8 mouse cellular contexts compared by ENCODE assay signal in the genomic region with DNA sequence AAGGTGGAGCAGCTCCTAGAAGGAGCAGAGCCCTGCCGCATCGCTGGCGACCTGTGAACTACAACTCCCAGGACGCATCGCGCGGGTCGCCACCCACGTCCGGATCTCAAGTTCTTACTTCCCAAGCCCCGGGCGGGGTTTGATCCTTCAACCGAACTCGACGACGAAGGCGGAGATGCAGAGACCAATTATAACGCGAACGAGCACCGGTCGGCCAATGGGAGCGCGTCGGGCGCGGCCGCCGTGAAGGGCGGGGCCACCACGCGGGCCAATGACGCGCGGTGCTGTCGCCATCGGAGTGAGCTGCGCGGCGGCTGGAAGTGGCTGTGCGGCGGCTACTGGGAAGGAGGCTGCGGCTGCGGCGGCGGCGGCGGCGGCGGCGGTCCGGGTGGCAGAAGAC. TPM values are rescaled to one million over a fixed set of nuclear protein-coding genes. Genes with fewer than 3 reads are reported as not detected.
DNase-seq lines count a peak whose midpoint lies in the region; ATAC-seq and TF ChIP-seq lines count a peak whose summit lies in the region.

A gene (plus strand): TSS at position 284 of the 400 bp plus-strand sequence.

- H3K27me3 ChIP-seq in kidney, embryonic 14.5 days (ENCODE audit: control insufficient read depth, insufficient read depth, low read length): no peaks in the 10 kb centered on the region
- H3K27me3 ChIP-seq in limb, embryonic 15.5 days: no peaks in the 10 kb centered on the region

- DNase-seq in A20 (ENCODE audit: low read depth, low spot score): peak; percentile 99
- peak; percentile 98 to 99 for DNase-seq in heart, adult 9 months (ENCODE audit: low spot score in 2 of 2)
- peak; percentile 93 to 94 for DNase-seq in monocyte, adult 2 months (ENCODE audit: low read depth in 1 of 2, low spot score in 2 of 2)
- peak; percentile 98 to 99 for DNase-seq in spleen, postnatal 36 days (ENCODE audit: low spot score in 2 of 2)

- peaks cover 15% of the 10 kb centered on the region for H3K4me1 ChIP-seq in bone marrow macrophage, adult 2 months (ENCODE audit: control insufficient read depth, insufficient read depth, low read length)
- H3K4me1 ChIP-seq in embryonic fibroblast, embryonic 13.5 days (ENCODE audit: control insufficient read depth, insufficient read depth, low read length): peaks cover 6% of the 10 kb centered on the region
- H3K4me1 ChIP-seq in kidney, embryonic 14.5 days (ENCODE audit: control insufficient read depth, insufficient read depth, low read length): peaks cover 4% of the 10 kb centered on the region
- peaks cover 31% of the 10 kb centered on the region for H3K4me1 ChIP-seq in limb, embryonic 15.5 days

- H3K27ac ChIP-seq in bone marrow macrophage, adult 2 months (ENCODE audit: insufficient read depth, low read depth, low read length): no peak within 1 kb of the TSS
- H3K27ac ChIP-seq in embryonic fibroblast, embryonic 13.5 days (ENCODE audit: insufficient read depth, low read length): no peak within 1 kb of the TSS
- no peak within 1 kb of the TSS for H3K27ac ChIP-seq in kidney, embryonic 14.5 days (ENCODE audit: low read depth, low read length)
- H3K27ac ChIP-seq in limb, embryonic 15.5 days: peak within 1 kb of the TSS; percentile 75

- H3K4me2 ChIP-seq in kidney, embryonic 14.5 days (replicated peaks; ENCODE audit: low read depth, low read length): peak within 1 kb of the TSS; percentile 75
- peak within 1 kb of the TSS; percentile 66 for H3K4me2 ChIP-seq in limb, embryonic 15.5 days

- WGBS in kidney, embryonic 14.5 days: under 1% methylated on average over 44 of the region's 52 CpGs
- WGBS in limb, embryonic 15.5 days: under 1% methylated on average over 52 of the region's 52 CpGs

- H3K9ac ChIP-seq in kidney, embryonic 14.5 days (ENCODE audit: low read depth, low read length): peak within 1 kb of the TSS; percentile 81
- H3K9ac ChIP-seq in limb, embryonic 15.5 days: peak within 1 kb of the TSS; percentile 44

- TF ChIP-seq CTCF in bone marrow macrophage, adult 2 months (IDR thresholded peaks at IDR 0.05; ENCODE audit: low read depth, low read length): no peak
- TF ChIP-seq CTCF in embryonic fibroblast, embryonic 13.5 days (IDR thresholded peaks at IDR 0.05; ENCODE audit: borderline replicate concordance, insufficient read depth, low read length): no peak

- ATAC-seq in kidney, embryonic 14.5 days (ENCODE audit: low FRiP score, low TSS enrichment): peak; percentile 90
- peak; percentile 86 for ATAC-seq in limb, embryonic 15.5 days (ENCODE audit: insufficient number of reproducible peaks, low FRiP score, low TSS enrichment, low read depth)

- peaks cover 33% of the 10 kb centered on the region for H3K36me3 ChIP-seq in kidney, embryonic 14.5 days (ENCODE audit: control insufficient read depth, insufficient read depth, low read length)
- H3K36me3 ChIP-seq in limb, embryonic 15.5 days: peaks cover 36% of the 10 kb centered on the region

- TF ChIP-seq POLR2A in bone marrow macrophage, adult 2 months (IDR thresholded peaks at IDR 0.05; ENCODE audit: borderline replicate concordance, low read depth, low read length): no peak
- TF ChIP-seq POLR2A in embryonic fibroblast, embryonic 13.5 days (IDR thresholded peaks at IDR 0.05; ENCODE audit: low read depth, low read length): no peak; the same call in 1 of the 2 replicates

- peak within 1 kb of the TSS; percentile 70 for H3K4me3 ChIP-seq in bone marrow macrophage, adult 2 months (ENCODE audit: insufficient read depth, low read length)
- H3K4me3 ChIP-seq in embryonic fibroblast, embryonic 13.5 days (ENCODE audit: insufficient read depth, low read length): peak within 1 kb of the TSS; percentile 89
- peak within 1 kb of the TSS; percentile 72 for H3K4me3 ChIP-seq in kidney, embryonic 14.5 days (ENCODE audit: low read length)
- peak within 1 kb of the TSS; percentile 70 for H3K4me3 ChIP-seq in limb, embryonic 15.5 days

- H3K9me3 ChIP-seq in kidney, embryonic 14.5 days (ENCODE audit: control insufficient read depth, low read length): no peaks in the 10 kb centered on the region
- no peaks in the 10 kb centered on the region for H3K9me3 ChIP-seq in limb, embryonic 15.5 days

RNA-seq across cellular contexts. Expression of the gene that starts here (rescaled TPM):
- polyA plus RNA-seq in bone marrow macrophage, adult 2 months (2012; ENCODE audit: insufficient read depth, insufficient read length, missing spikeins): 42.3 and 45.5 TPM in 2 replicates
- 63.1 and 70.4 TPM in 2 replicates for polyA plus RNA-seq in embryonic fibroblast, embryonic 13.5 days (2011; ENCODE audit: insufficient read length, low read depth, missing spikeins)
- polyA plus RNA-seq in kidney, embryonic 14.5 days (2014; fragmentation: Nextera tagmentation; extraction: Ambion mirVana): 106 and 113 TPM in 2 replicates
- 98.4 and 107 TPM in 2 replicates for polyA plus RNA-seq in limb, embryonic 15.5 days (2015; fragmentation: Nextera tagmentation; extraction: Ambion mirVana)
